Mouse (Mus musculus) embryonic facial prominence, embryonic 15.5 days (tissue): Measurements from ENCODE around the gene Cabp7. TPM values are rescaled to one million over a fixed set of nuclear protein-coding genes. Genes with fewer than 3 reads are reported as not detected.

Experiments used
- ATAC-seq: fragments of 200-750 bp; cut with Nextera tagmentation; 2 replicates; pipeline ENCODE4 v1.8.0; 2017; ENCODE audit warnings: low read depth, moderate TSS enrichment; ENCODE audit not compliant: insufficient number of reproducible peaks, low FRiP score, low TSS enrichment
- H3K27ac ChIP-seq: fragments of 300-500 bp; sonication (generic); replicated peaks from 2 replicates; pipeline ENCODE4 v1.5.1; 2015; ENCODE audit warnings: mild to moderate bottlenecking, inconsistent platforms
- H3K27me3 ChIP-seq: fragments of 300-500 bp; sonication (generic); 2 replicates; pipeline ENCODE4 v1.6.1; 2015; ENCODE audit warnings: inconsistent platforms
- H3K36me3 ChIP-seq: fragments of 300-500 bp; sonication (generic); 2 replicates; pipeline ENCODE4 v1.6.1; 2015; ENCODE audit warnings: mild to moderate bottlenecking, inconsistent platforms
- H3K4me1 ChIP-seq: fragments of 300-500 bp; sonication (generic); 2 replicates; pipeline ENCODE4 v1.6.1; 2015; ENCODE audit warnings: inconsistent platforms
- H3K4me2 ChIP-seq: fragments of 300-500 bp; sonication (generic); replicated peaks from 2 replicates; pipeline ENCODE4 v1.6.1; 2015; ENCODE audit warnings: mild to moderate bottlenecking, inconsistent platforms
- H3K4me3 ChIP-seq: fragments of 300-500 bp; sonication (generic); replicated peaks from 2 replicates; pipeline ENCODE4 v1.5.1; 2015; ENCODE audit warnings: mild to moderate bottlenecking, inconsistent platforms
- H3K9ac ChIP-seq: fragments of 300-500 bp; sonication (generic); 2 replicates; pipeline ENCODE4 v1.6.1; 2015; ENCODE audit warnings: inconsistent platforms
- H3K9me3 ChIP-seq: fragments of 300-500 bp; sonication (generic); replicated peaks from 2 replicates; pipeline ENCODE4 v1.6.1; 2016; ENCODE audit warnings: inconsistent platforms
- WGBS: fragments of 180-500 bp; shearing (Covaris S2); methylation state at CpG from one replicate; pipeline ENCODE4 v1.1.7; 2015; 5-methylcytosine and 5-hydroxymethylcytosine counted together
- polyA plus RNA-seq: library from polyadenylated mRNA; unstranded; fragments of >200 nt; fragmentation: Nextera tagmentation; extraction: Ambion mirVana; gene quantifications from 2 replicates; pipeline ENCODE4 v1.2.1, GENCODE M21; 2015

Gene Cabp7
- 0.09 and 0.28 TPM in 2 replicates for polyA plus RNA-seq

DNA sequence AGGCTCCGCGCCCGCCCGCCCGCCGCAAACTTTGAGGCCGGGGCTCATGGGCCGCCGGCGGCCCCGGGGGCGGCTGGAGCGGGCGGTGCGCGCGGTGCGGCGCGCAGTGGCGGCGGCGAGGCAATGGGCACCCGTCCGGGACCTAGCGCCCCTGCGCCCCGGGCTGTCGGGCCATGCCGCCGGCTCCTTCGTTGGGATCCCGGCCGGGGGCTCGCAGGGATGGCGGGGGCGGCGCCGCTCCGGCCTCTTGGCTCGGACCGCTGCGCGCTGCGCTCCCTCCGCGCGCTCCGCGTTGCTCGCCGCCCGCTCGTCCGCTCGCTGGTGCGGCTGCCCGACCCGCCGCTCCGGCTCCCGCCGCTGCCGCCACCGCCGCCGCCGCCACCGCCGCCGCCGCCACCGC, at the start of gene Cabp7:
TSS of gene Cabp7 (minus strand) at position 46 of the 400 bp plus-strand sequence.
- Histone ChIP-seq H3K4me1 (peaks cover 19% of the 10 kb centered on the region), H3K27ac (no peak within 1 kb of the TSS), H3K9me3 (no peaks in the 10 kb centered on the region), H3K4me3 (peak within 1 kb of the TSS; percentile 51), H3K9ac (no peak within 1 kb of the TSS), H3K27me3 (peaks cover 84% of the 10 kb centered on the region), H3K36me3 (no peaks in the 10 kb centered on the region), H3K4me2 (peak within 1 kb of the TSS; percentile 98)
- 3% methylated on average over 49 of the region's 73 CpGs for WGBS
- ATAC-seq = no peak

GRCm38 (mm10) chr11:4793006-4793405, 46.4 kb upstream of the Cabp7 start:
- no peak overlapping the region for H3K4me3 ChIP-seq
- WGBS = 18% methylated on average over 3 of the region's 3 CpGs
- peaks cover 45% of the 10 kb centered on the region for H3K36me3 ChIP-seq
- no peaks in the 10 kb centered on the region for H3K9me3 ChIP-seq
- H3K4me1 ChIP-seq = no peaks in the 10 kb centered on the region
- H3K27ac ChIP-seq = no peak overlapping the region
- H3K9ac ChIP-seq = no peak overlapping the region
- no peak overlapping the region for H3K4me2 ChIP-seq
- H3K27me3 ChIP-seq = no peaks in the 10 kb centered on the region
- ATAC-seq = no peak

DNA sequence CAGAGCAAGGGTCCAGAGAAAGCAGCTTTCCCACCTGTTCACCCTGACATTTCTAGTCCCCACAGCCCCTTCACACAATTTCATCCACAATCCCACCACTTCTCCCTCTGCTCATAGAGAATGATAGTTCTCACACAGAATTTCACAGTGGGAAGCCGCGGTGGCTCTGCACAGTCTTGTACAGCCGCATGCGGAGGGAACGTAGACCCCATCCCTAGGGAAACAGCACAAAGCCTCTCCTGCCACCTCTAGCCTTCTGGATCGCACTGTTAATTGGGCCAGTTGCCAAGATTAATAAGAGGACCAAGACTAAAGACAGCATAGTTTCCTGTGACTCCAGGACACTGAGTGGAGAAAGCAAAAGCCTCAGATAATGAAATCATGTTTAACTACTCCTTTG, 45.0 kb upstream of the Cabp7 start:
- no peaks in the 10 kb centered on the region for H3K4me1 ChIP-seq
- no peak for ATAC-seq
- no peak overlapping the region for H3K9ac ChIP-seq
- H3K27ac ChIP-seq = no peak overlapping the region
- H3K9me3 ChIP-seq = no peaks in the 10 kb centered on the region
- no peak overlapping the region for H3K4me2 ChIP-seq
- H3K4me3 ChIP-seq = no peak overlapping the region
- 75% methylated on average over 6 of the region's 6 CpGs for WGBS
- peaks cover 54% of the 10 kb centered on the region for H3K36me3 ChIP-seq
- H3K27me3 ChIP-seq = no peaks in the 10 kb centered on the region

DNA sequence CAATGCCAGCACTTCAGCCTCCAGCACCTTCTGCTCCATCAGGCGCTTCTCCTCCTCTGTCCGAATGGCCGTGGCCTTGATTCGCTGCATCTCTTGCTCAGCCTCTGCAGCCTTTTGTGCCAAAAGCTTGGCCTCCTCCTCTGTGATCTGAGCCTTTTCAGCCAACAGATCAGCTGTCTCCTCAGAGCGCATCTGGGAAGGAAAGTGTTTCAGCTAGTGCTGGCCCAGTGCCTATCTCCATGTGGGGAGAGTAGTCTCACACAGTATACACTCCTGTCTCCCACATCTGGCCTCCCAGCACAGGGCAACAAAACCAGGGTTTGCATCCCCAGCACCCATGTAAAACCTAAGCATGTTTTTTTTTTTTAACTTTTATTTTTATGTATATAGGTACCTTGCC, 43.1 kb upstream of the Cabp7 start:
- Histone ChIP-seq H3K4me1 (no peaks in the 10 kb centered on the region), H3K27ac (no peak overlapping the region), H3K4me3 (no peak overlapping the region), H3K4me2 (no peak overlapping the region), H3K9me3 (no peaks in the 10 kb centered on the region), H3K36me3 (peaks cover 66% of the 10 kb centered on the region), H3K9ac (no peak overlapping the region), H3K27me3 (no peaks in the 10 kb centered on the region)
- WGBS = 92% methylated on average over 5 of the region's 5 CpGs
- no peak for ATAC-seq

GRCm38 (mm10) chr11:4784629-4785142, 38.1 kb upstream of the Cabp7 start:
- Histone ChIP-seq H3K4me1 (no peaks in the 10 kb centered on the region), H3K9ac (no peak overlapping the region), H3K36me3 (peaks cover 83% of the 10 kb centered on the region), H3K27me3 (no peaks in the 10 kb centered on the region), H3K9me3 (no peaks in the 10 kb centered on the region), H3K4me2 (no peak overlapping the region), H3K4me3 (no peak overlapping the region), H3K27ac (no peak overlapping the region)
- WGBS = 83% methylated on average over 5 of the region's 5 CpGs
- no peak for ATAC-seq

- H3K4me1 ChIP-seq = no peaks in the 10 kb centered on the region
- peaks cover 83% of the 10 kb centered on the region for H3K36me3 ChIP-seq
- ATAC-seq = no peak
- no peaks in the 10 kb centered on the region for H3K27me3 ChIP-seq
- H3K4me3 ChIP-seq = no peak overlapping the region
- WGBS = 86% methylated on average over 3 of the region's 3 CpGs
- H3K27ac ChIP-seq = no peak overlapping the region
- no peak overlapping the region for H3K4me2 ChIP-seq
- H3K9me3 ChIP-seq = no peaks in the 10 kb centered on the region
- H3K9ac ChIP-seq = no peak overlapping the region
Measured at GRCm38 (mm10) chr11:4783116-4783515, 36.5 kb upstream of the Cabp7 start.

DNA sequence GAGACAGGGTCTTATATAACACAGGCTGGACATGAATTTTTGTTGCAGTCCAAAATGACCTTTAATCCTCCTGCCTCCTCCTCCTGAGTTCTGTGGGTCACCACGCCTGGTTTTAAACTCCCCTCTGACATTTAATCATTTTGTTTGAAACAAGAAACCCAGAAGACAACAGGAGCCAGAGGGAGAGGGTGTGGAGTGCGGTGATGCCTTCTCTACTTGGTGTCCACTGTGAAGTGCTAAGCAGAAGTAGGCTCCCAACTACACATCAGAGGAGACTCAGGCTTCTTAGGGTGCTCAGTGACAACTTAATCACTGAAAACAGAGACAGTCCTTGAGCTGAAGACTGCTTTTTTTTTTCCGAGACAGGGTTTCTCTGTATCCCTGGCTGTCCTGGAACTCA, 34.3 kb upstream of the Cabp7 start:
- H3K27me3 ChIP-seq = no peaks in the 10 kb centered on the region
- peaks cover 82% of the 10 kb centered on the region for H3K36me3 ChIP-seq
- no peak for ATAC-seq
- no peak overlapping the region for H3K4me3 ChIP-seq
- no peaks in the 10 kb centered on the region for H3K4me1 ChIP-seq
- H3K27ac ChIP-seq = no peak overlapping the region
- H3K4me2 ChIP-seq = no peak overlapping the region
- WGBS = 79% methylated on average over 3 of the region's 3 CpGs
- no peak overlapping the region for H3K9ac ChIP-seq
- no peaks in the 10 kb centered on the region for H3K9me3 ChIP-seq

- H3K9me3 ChIP-seq = no peaks in the 10 kb centered on the region
- no peak overlapping the region for H3K9ac ChIP-seq
- no peak overlapping the region for H3K4me3 ChIP-seq
- H3K27me3 ChIP-seq = no peaks in the 10 kb centered on the region
- ATAC-seq = no peak
- WGBS = 35% methylated on average over 3 of the region's 3 CpGs
- no peak overlapping the region for H3K4me2 ChIP-seq
- no peak overlapping the region for H3K27ac ChIP-seq
- peaks cover 52% of the 10 kb centered on the region for H3K36me3 ChIP-seq
- H3K4me1 ChIP-seq = no peaks in the 10 kb centered on the region
Measured at GRCm38 (mm10) chr11:4772925-4773324, 26.3 kb upstream of the Cabp7 start.

GRCm38 (mm10) chr11:4771756-4772155, 25.2 kb upstream of the Cabp7 start:
- no peak overlapping the region for H3K9ac ChIP-seq
- ATAC-seq = no peak
- no peak overlapping the region for H3K27ac ChIP-seq
- no peaks in the 10 kb centered on the region for H3K27me3 ChIP-seq
- WGBS = 59% methylated on average over 7 of the region's 7 CpGs
- H3K9me3 ChIP-seq = no peaks in the 10 kb centered on the region
- no peak overlapping the region for H3K4me2 ChIP-seq
- peaks cover 48% of the 10 kb centered on the region for H3K36me3 ChIP-seq
- no peak overlapping the region for H3K4me3 ChIP-seq
- no peaks in the 10 kb centered on the region for H3K4me1 ChIP-seq

DNA sequence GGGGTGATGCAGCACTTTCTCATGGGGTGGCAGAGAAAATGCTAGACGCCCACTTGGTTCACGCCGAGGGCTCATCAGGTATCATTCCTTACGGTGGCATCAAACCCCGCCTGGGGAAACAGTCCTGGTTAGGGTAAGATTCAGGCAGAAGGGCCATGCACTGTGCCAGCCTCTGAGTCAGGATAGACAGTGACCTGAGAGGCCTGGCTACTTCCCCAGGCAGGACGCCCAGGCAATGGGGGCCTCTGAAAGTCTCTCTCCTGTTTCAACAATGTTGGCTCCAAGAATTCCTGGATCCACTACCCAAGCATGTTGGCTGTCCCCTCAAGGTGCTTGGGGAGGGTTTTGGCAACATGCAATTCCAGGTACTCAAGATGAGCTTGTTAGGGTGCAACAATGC, 23.3 kb upstream of the Cabp7 start:
- Histone ChIP-seq H3K27me3 (no peaks in the 10 kb centered on the region), H3K4me2 (no peak overlapping the region), H3K4me3 (no peak overlapping the region), H3K9ac (no peak overlapping the region), H3K27ac (no peak overlapping the region), H3K4me1 (no peaks in the 10 kb centered on the region), H3K9me3 (no peaks in the 10 kb centered on the region), H3K36me3 (peaks cover 37% of the 10 kb centered on the region; the same call in 1 of the 2 replicates)
- 90% methylated on average over 6 of the region's 6 CpGs for WGBS
- no peak for ATAC-seq

- Histone ChIP-seq H3K36me3 (peaks cover 36% of the 10 kb centered on the region; the same call in 1 of the 2 replicates), H3K27me3 (no peaks in the 10 kb centered on the region), H3K9ac (no peak overlapping the region), H3K9me3 (no peaks in the 10 kb centered on the region), H3K4me2 (no peak overlapping the region), H3K4me1 (no peaks in the 10 kb centered on the region), H3K4me3 (no peak overlapping the region), H3K27ac (no peak overlapping the region)
- 52% methylated on average over 7 of the region's 7 CpGs for WGBS
- no peak for ATAC-seq
Measured at GRCm38 (mm10) chr11:4769293-4769692, 22.7 kb upstream of the Cabp7 start.

GRCm38 (mm10) chr11:4768399-4768798, 21.8 kb upstream of the Cabp7 start:
- no peak overlapping the region for H3K4me3 ChIP-seq
- H3K36me3 ChIP-seq = peaks cover 36% of the 10 kb centered on the region; the same call in 1 of the 2 replicates
- no peak overlapping the region for H3K4me2 ChIP-seq
- no peak overlapping the region for H3K27ac ChIP-seq
- no peak overlapping the region for H3K9ac ChIP-seq
- no peaks in the 10 kb centered on the region for H3K9me3 ChIP-seq
- no peak for ATAC-seq
- H3K4me1 ChIP-seq = no peaks in the 10 kb centered on the region
- WGBS = 68% methylated on average over 4 of the region's 4 CpGs
- peaks cover 5% of the 10 kb centered on the region for H3K27me3 ChIP-seq
